ENCODE assay signal across 16 mouse cellular contexts in the genomic region with DNA sequence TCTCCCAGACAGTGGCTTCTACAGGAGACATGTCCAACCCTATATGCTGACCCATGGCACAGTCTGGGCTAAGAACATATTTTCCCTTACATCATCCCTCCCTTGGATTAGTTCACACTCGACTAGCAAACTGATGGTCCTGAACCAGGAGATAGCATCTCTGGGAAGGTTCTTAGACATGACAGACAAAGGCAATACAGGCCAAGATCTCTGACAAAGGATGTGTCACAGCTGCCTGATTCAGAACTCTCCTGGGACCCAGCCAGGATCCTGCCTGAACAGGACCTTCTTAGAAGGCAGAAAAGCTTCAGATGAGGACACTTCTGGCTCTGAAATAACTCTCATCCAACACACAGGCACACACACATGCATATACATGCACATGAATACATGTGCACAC. TPM values are rescaled to one million over a fixed set of nuclear protein-coding genes. Genes with fewer than 3 reads are reported as not detected.
DNase-seq lines count a peak whose midpoint lies in the region; ATAC-seq and TF ChIP-seq lines count a peak whose summit lies in the region.
"Had no signal": no experiment of that assay in that cellular context is flagged by ENCODE, and none has a peak within 500 bp of the region (broad histone marks: within the 10 kb centered on the region; RNA-seq: fewer than 3 reads in every experiment).

No protein-coding gene starts in this region.

- peak; percentile 12; the same call in 1 of the 2 replicates for ATAC-seq in stomach, embryonic 15.5 days (ENCODE audit: insufficient read depth, low FRiP score, low read depth)
- ATAC-seq in stomach, postnatal 0 days (ENCODE audit: low FRiP score, low TSS enrichment), result no peak; the same call in 1 of the 2 replicates
- ATAC-seq: midbrain, embryonic 16.5 days had no signal

- H3K9ac ChIP-seq in stomach, embryonic 15.5 days, result no peak overlapping the region
- H3K9ac ChIP-seq in stomach, postnatal 0 days (ENCODE audit: low read length), result no peak overlapping the region
- H3K9ac ChIP-seq: heart, embryonic 12.5 days; liver, embryonic 13.5 days; neural tube, embryonic 12.5 days had no signal

- TF ChIP-seq EP300 in stomach, postnatal 0 days (optimal IDR thresholded peaks at IDR 0.05), result no peak

- no peak overlapping the region for H3K4me2 ChIP-seq in stomach, embryonic 15.5 days
- H3K4me2 ChIP-seq in stomach, postnatal 0 days (replicated peaks; ENCODE audit: low read depth), result no peak overlapping the region
- H3K4me2 ChIP-seq: heart, embryonic 12.5 days; liver, embryonic 13.5 days; neural tube, embryonic 12.5 days had no signal

- no peaks in the 10 kb centered on the region for H3K9me3 ChIP-seq in stomach, embryonic 15.5 days
- no peaks in the 10 kb centered on the region for H3K9me3 ChIP-seq in stomach, postnatal 0 days (ENCODE audit: control insufficient read depth, low read length)
- H3K9me3 ChIP-seq: heart, embryonic 12.5 days; liver, embryonic 13.5 days; neural tube, embryonic 12.5 days had no signal

- no peak for TF ChIP-seq CTCF in stomach, postnatal 0 days (IDR thresholded peaks at IDR 0.05; ENCODE audit: low read depth)

- no peak overlapping the region for H3K27ac ChIP-seq in stomach, embryonic 15.5 days
- H3K27ac ChIP-seq in stomach, postnatal 0 days (replicated peaks), result no peak overlapping the region
- H3K27ac ChIP-seq: liver, embryonic 13.5 days; neural tube, embryonic 12.5 days had no signal

- DNase-seq in adrenal gland, adult (ENCODE audit: inconsistent age in 2 of 2, low spot score in 1 of 2), result peak; percentile 66 to 82
- no peak for DNase-seq in adrenal gland, postnatal 4 days (ENCODE audit: low spot score in 2 of 2)
- peak; percentile 65 for DNase-seq in kidney, postnatal 10 days
- DNase-seq in kidney, adult 8-10 months, result no peak
- no peak for DNase-seq in stomach, postnatal 0 days (ENCODE audit: low spot score)
- DNase-seq in gonadal fat pad, adult 2 months (ENCODE audit: low read depth), result peak; percentile 52
- DNase-seq in gastrocnemius, postnatal 4 days (ENCODE audit: low spot score in 2 of 2), result no peak
- DNase-seq: cerebellum, postnatal 25 days; gastrocnemius, postnatal 10 days; kidney, postnatal 36 days; liver, embryonic 13.5 days; thymus, postnatal 25 days had no signal

- no peaks in the 10 kb centered on the region; the same call in 1 of the 2 replicates for H3K36me3 ChIP-seq in stomach, embryonic 15.5 days
- H3K36me3 ChIP-seq in stomach, postnatal 0 days (ENCODE audit: control insufficient read depth, insufficient read depth, low read length), result no peaks in the 10 kb centered on the region; the same call in 1 of the 2 replicates

- H3K27me3 ChIP-seq in stomach, embryonic 15.5 days (replicated peaks), result no peaks in the 10 kb centered on the region
- no peaks in the 10 kb centered on the region for H3K27me3 ChIP-seq in stomach, postnatal 0 days (ENCODE audit: control insufficient read depth, insufficient read depth, low read length)
- H3K27me3 ChIP-seq: heart, embryonic 12.5 days; liver, embryonic 13.5 days; neural tube, embryonic 12.5 days had no signal

- no peak overlapping the region for H3K4me3 ChIP-seq in stomach, embryonic 15.5 days (replicated peaks)
- no peak overlapping the region for H3K4me3 ChIP-seq in stomach, postnatal 0 days (ENCODE audit: low read depth, low read length)
- H3K4me3 ChIP-seq: heart, embryonic 12.5 days; liver, embryonic 13.5 days; neural tube, embryonic 12.5 days had no signal

- 47% methylated on average over 1 of the region's 1 CpGs for WGBS in stomach, embryonic 15.5 days
- WGBS in stomach, postnatal 0 days, result 29% methylated on average over 1 of the region's 1 CpGs

- 0 out of 2 replicates have a peak, but pooled peaks cover 2% of the 10 kb centered on the region for H3K4me1 ChIP-seq in stomach, embryonic 15.5 days
- H3K4me1 ChIP-seq in stomach, postnatal 0 days (replicated peaks; ENCODE audit: control insufficient read depth, insufficient read depth), result no peaks in the 10 kb centered on the region
- H3K4me1 ChIP-seq: neural tube, embryonic 12.5 days had no signal

RNA-seq across cellular contexts. Expression of a gene that starts 52.5 kb away (rescaled TPM):
- total RNA-seq in adrenal gland, postnatal 4 days (2021), result 10 to 100 TPM; 25.7 to 29.2 TPM
- 33.9 and 34.3 TPM in 2 replicates for polyA plus RNA-seq in stomach, embryonic 15.5 days (2015; fragmentation: Nextera tagmentation; extraction: Ambion mirVana)
- polyA plus RNA-seq in stomach, postnatal 0 days (2015; fragmentation: Nextera tagmentation; extraction: Ambion mirVana), result 13.9 and 14.2 TPM in 2 replicates
- polyA plus RNA-seq in gonadal fat pad, adult 2 months (2012; rRNA removed), result 63.5 and 85.0 TPM in 2 replicates
- total RNA-seq in gastrocnemius, postnatal 4 days (2021), result 10 to 100 TPM in 1 of 2 experiments, 1 to 10 TPM in 1; 9.8 to 10.3 TPM

Comparison
In these comparisons a context has a peak if more than half of its experiments do, and no peak if none do; other contexts are left out.
1. DNase-seq: peak in adrenal gland, adult (2 of 2), kidney, postnatal 10 days (single experiment) and gonadal fat pad, adult 2 months (single experiment); none in adrenal gland, postnatal 4 days (0 of 2), kidney, adult 8-10 months (0 of 2), stomach, postnatal 0 days (single experiment) and gastrocnemius, postnatal 4 days (0 of 2).